Mouse (Mus musculus): ENCODE results near the gene AI661453. TPM values are rescaled to one million over a fixed set of nuclear protein-coding genes. Genes with fewer than 3 reads are reported as not detected.
A peak's percentile ranks its signal among the peaks of the same experiment; 100 is the strongest.

AI661453 gene
- total RNA-seq, 2 experiments from 2014 or later, result 0.32 to 0.41 TPM

DNA sequence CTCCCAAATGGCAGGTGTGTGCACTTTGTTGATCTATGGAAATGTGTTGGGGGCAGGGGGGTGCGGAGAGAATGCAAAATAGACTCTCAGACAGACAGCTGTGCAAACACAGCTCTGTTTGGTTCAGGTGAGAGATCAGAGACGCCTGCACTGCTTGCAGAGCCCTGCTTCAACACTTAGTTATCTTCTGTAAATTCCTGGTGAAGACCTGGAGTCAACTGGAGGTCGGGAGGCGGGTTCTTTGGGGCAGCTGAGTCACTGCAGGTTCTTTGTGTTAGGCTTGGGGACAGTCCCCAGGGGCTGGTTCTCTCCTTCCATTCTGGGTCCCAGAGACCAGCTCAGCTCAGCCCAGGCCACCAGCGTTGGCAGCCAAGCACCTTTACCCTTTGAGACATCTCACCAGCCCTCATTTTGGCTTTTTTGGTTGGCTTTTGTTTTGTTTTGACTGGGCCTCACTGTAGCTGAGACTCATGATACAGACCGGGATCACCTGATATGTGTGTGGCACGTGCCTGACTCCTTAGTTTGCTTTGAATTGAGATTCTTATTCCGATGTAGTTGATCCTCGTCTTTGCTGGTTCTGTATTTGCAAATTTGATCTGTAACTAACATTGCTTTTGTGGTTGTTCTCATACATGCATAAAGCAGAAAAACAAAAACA is 26.4 kb downstream of the AI661453 start:
- intact Hi-C loops (cut with DNase I), result no loop called here
- no peak for DNase-seq (ENCODE audit: low spot score in 2 of 2)

DNA sequence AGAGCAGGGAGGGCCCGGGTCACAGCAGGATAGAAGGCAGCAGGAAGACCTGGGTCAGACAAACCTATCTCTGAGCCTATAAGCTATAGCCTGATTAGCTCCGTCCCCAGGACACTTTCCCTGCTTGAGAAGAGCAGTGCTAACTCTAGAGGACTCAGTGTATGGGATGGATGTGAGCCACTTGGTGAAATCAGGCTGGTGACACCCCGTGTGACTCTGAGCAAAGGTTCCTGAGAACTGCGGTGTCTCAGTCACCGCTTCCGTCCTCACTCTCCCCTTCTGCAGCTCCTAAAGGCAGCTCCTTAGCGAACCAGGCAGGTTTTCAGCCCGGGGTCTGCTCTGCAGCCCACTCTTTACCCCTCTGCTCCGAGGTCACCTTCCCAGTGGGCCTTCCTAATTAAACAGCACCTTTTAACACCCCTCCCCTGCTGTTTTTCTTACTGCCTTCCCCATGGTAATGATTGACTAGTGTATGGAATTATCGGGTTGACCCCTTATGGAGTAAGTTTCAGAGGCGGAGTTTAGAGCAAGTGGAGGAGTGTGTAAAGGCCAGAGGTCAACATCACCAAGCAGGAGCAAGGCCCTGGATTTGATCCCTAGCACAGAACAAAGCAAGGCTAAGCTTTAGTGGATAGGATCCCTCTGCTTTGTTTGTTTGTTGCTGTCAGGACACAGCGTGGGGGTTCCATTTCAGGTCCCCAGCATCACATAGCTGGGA is 28.0 kb downstream of the AI661453 start:
- intact Hi-C loops (cut with DNase I), result no loop called here
- DNase-seq (ENCODE audit: low spot score in 2 of 2), result no peak

DNA sequence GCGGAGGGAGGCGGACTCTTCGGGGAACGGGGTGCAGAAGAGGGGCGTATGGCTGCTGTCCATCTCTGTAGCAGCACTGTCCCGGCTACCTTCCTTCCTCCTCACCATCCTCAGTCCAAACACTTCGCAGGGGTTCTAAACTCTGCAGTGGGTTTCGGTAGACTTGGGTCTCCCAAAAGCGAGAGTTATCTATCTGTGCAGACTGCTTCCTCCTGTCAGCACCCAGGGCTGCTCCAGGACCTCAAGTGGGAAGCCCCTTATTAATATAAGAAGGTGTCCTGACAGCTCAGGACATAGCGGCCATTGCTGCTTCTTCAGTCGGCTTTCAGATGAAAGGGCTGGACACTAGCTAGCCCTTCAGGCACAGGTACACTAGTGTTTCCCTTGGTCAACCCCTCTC is 28.6 kb downstream of the AI661453 start:
- no peak for DNase-seq (ENCODE audit: low spot score in 2 of 2)
- intact Hi-C loops (cut with DNase I), result no loop called here

DNA sequence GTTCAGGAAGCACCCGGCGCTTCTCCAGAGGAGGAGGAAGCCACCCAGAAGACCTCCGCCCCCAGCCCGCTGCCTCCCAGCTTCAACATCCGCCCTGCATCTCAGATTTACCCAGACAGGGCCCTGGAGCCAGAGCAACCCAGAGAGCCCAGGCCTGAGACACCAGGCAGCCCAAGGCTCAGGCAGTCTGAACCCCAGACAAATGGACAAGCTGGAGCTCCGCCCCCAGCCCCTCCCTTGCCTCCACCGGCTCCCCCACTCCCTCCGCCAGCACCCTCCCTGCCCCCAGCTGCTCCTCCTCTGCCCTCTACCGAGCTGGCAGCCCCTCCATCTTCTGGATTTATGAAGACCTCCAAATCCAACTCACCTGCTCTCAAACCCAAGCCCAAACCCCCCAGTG is 29.9 kb downstream of the AI661453 start:
- intact Hi-C loops (cut with DNase I), result no loop called here
- no peak for DNase-seq (ENCODE audit: low spot score in 2 of 2)

- DNase-seq (ENCODE audit: low spot score in 2 of 2), result no peak
- intact Hi-C loops (cut with DNase I), result no loop called here
Measured at GRCm38 (mm10) chr17:47467659-47468058, 31.2 kb downstream of the AI661453 start.

GRCm38 (mm10) chr17:47468063-47468462 is 31.6 kb downstream of the AI661453 start:
- no peak for DNase-seq (ENCODE audit: low spot score in 2 of 2)
- intact Hi-C loops (cut with DNase I), result no loop called here

DNA sequence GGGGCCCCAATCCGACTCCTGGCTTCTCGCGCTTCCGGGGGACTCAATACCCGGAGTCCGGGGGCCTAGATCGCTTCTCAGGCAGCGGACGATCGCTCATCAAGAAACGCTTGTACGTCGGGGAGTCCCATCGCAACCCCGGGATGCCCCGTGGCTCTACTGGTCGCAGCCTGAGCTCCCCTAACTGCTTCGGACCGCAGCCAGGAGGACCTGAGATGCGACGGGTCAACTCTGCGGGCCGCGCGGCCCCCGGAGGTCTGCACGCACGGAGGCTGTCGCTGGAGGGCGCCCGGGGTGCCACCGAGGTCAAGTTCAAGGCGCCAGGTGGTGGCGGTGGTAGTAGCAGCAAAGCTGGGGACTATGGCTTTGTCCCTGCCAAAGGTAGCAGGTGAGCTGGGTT is 32.1 kb downstream of the AI661453 start:
- intact Hi-C loops (cut with DNase I), result no loop called here
- DNase-seq (ENCODE audit: low spot score in 2 of 2), result no peak

DNA sequence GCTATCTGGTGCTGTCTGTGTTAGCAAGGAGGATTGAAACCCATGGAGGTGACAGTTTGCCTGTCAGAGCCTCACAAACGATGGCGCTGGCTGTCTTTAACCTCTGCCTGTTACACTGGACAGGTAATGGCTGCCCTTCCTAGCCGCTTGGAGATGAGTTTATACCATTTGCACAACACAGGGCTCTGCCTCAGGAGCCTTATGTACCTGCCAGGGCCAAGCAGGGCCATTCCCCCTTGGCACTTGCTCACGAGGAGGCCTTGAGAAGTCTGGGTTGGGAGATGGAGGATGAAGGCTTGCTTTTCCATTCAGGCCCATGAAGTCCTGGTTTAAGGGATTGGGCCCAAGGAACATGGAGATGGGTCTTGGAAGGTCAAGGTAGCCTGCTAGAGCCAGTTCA is 33.2 kb downstream of the AI661453 start:
- intact Hi-C loops (cut with DNase I), result no loop called here
- DNase-seq (ENCODE audit: low spot score in 2 of 2), result no peak

DNA sequence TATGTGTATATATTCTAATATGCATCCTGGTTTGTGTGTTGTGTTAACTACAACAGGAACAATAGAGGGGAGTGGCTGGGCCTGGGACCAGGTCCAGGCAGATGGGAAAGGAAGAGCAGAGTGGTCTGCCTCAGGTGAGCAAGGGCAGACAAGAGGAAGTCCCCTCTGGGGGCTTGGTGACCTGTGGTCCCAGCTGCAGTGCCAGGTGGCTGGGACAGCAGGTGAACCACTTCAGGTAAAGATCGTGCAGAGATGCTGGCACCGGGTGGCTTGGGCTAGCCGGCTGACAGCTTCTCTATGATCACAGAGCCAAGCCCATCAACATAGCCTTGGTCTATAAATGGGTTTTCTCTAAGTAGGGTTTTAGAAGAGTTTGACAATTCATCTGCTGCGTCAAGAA is 33.7 kb downstream of the AI661453 start:
- no peak for DNase-seq (ENCODE audit: low spot score in 2 of 2)
- intact Hi-C loops (cut with DNase I), result no loop called here

GRCm38 (mm10) chr17:47470686-47471085 is 34.3 kb downstream of the AI661453 start:
- DNase-seq (ENCODE audit: low spot score in 2 of 2), result no peak
- intact Hi-C loops (cut with DNase I), result no loop called here

GRCm38 (mm10) chr17:47472435-47473350 is 36.3 kb downstream of the AI661453 start:
- peak in 1 of 2 experiments; percentile 28 for DNase-seq (ENCODE audit: low spot score in 2 of 2)
- intact Hi-C loops (cut with DNase I), result no loop called here

- intact Hi-C loops (cut with DNase I), result no loop called here
- no peak for DNase-seq (ENCODE audit: low spot score in 2 of 2)
Measured at GRCm38 (mm10) chr17:47473434-47473974, 37.1 kb downstream of the AI661453 start.

GRCm38 (mm10) chr17:47474250-47474649 is 37.8 kb downstream of the AI661453 start:
- DNase-seq (ENCODE audit: low spot score in 2 of 2), result no peak
- intact Hi-C loops (cut with DNase I), result no loop called here

DNA sequence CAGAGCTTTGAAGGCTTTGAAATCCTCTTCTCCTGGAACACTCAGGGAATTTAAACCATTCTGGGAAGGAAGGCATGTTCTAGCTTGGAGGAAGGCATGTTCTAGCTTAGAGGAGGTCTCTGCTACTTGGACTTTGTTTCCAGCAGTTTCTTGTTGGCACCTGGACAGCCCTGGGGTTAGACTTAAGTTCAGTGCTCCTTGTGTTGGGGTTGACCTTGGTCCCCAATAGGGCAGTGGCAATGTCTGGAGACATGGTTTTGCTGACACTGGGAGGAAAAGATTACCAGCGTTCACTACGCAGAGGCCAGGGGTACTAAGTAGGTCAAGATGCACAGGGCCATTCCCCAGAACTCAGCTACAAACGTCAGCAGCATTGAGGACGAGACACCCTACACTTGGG is 38.8 kb downstream of the AI661453 start:
- intact Hi-C loops (cut with DNase I), result no loop called here
- no peak for DNase-seq (ENCODE audit: low spot score in 2 of 2)

GRCm38 (mm10) chr17:47475714-47476113 is 39.3 kb downstream of the AI661453 start:
- intact Hi-C loops (cut with DNase I), result no loop called here
- no peak for DNase-seq (ENCODE audit: low spot score in 2 of 2)

DNA sequence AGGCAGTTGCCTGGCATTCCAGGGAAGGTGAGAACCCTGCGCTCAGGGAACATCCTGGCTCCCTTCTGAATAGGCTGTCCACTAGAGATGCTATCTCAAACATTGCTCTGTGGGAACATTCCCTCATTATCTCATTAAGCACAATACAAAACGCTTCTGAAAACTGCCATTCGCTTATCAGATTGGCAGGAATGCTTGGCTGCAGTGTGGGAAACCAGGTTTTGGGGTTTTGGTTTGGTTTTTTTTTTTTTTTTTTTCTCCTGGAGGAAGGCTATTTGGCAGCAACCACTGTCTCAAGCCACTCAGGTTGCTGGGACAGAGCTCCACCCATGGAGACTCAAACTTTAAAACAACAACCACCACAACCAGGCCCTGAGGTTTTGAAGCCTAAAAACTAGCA is 43.5 kb downstream of the AI661453 start:
- intact Hi-C loops (cut with DNase I), result loop anchor here (5.0 kb wide), 1 partner anchor 93 kb away; the partner anchor contains the start of gene Guca1b
- DNase-seq (ENCODE audit: low spot score in 2 of 2), result no peak

GRCm38 (mm10) chr17:47482401-47482800 is 46.0 kb downstream of the AI661453 start:
- peak in 1 of 2 experiments; percentile 32 for DNase-seq (ENCODE audit: low spot score in 2 of 2)
- intact Hi-C loops (cut with DNase I), result loop anchor here (5.0 kb wide), 1 partner anchor 95 kb away; the partner anchor contains the start of gene Guca1b

DNA sequence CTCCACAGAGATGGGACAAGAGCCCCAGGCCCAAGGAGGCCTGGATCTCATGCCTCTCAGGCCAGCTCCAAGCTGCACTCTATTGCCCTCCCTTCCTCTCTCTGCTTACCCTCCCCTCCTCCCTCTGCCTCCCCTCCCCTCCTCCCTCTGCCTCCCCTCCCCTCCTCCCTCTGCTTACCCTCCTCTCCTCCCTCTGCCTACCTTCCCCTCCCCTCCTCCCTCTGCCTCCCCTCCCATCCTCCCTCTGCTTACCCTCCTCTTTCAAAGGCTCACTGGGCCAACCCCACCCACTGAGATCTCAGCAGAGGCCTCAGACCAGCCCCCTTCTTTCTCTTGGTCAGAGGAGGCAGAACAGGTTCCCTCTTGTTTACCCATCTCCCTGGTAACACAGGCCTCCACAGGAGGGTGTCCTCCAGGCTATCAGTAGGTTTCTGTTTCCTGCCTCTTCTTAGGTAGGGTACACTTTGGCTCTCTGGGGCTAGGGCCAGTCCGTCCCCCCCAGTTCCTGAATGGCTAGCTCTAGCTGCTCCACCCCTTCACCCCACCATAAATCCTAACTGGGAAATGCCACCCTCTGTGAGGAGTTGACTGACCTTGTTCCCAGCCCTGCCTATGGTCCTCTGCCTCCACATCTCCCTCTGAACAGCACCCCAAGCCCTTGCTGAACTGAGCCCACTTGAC is 48.0 kb downstream of the AI661453 start:
- intact Hi-C loops (cut with DNase I), result loop anchor here (5.0 kb wide), 1 partner anchor 97 kb away; the partner anchor contains the start of gene Guca1b

GRCm38 (mm10) chr17:47484993-47485392 is 48.6 kb downstream of the AI661453 start:
- intact Hi-C loops (cut with DNase I), result loop anchor here (5.0 kb wide), 1 partner anchor 98 kb away; the partner anchor contains the start of gene Guca1b
- DNase-seq (ENCODE audit: low spot score in 2 of 2), result no peak

More for the DNA sequence above, 48.0 kb downstream of the AI661453 start:
- no peak for DNase-seq (ENCODE audit: low spot score in 2 of 2)

All from left cerebral cortex, postnatal 25 days (tissue).